Mouse (Mus musculus) embryo, embryonic 11 days (tissue): ENCODE measurements around the gene Abcc9.

ENCODE experiments used
- DNase-seq: peaks from one replicate; pipeline ENCODE4 v3.0.0-alpha.2; 2015

The Abcc9 gene

DNA sequence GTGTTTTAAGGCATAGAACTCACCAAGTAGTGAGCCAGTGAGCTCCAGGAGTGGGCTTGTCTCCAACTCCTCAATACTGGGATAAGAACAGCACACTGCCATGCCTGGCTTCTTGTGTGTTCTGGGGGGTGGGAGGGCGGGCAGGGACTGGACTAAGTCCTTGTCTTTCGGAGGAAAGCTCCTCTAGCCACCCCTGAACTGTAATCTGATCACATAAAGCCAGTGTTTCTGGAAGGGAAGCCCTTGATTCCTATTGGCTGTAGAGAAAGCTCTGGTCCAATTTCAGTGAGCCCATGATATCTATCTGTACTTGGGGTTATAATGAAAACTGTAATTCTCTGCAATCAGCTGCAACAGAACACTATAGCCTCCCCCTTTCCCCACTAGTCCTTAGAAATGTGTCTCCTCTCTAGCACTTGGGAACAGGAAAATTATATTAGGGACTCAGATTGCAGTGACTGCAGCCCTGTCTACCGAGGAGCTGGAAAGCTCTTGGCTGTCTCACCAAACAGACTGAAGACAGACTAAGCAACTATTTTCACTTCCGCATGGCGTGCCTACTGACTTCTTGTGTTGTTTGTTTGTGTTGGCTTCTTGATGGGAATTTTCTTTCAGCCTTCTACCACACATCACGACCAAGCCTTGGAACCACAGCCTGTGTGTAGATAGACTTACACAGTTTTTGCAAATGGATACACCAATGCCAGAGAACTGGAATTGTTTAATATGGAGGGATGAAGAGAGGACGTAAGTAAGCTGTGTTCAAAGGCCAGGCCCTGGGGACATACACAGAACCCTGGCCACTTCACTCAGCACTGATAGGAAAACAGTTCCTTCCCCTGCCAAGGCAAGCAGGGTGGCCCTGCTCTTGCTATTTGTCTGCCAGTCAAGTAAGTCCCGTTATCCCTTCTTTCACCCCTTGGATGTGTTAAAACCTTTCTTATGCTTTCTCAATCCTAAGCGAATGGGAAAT, 92.4 kb downstream of the Abcc9 start:
- peak; percentile 19 for DNase-seq

- no peak for DNase-seq
These were observed 95.0 kb downstream of the Abcc9 start for GRCm38 (mm10) chr6:142607080-142607479.

GRCm38 (mm10) chr6:142602772-142603171, 99.3 kb downstream of the Abcc9 start:
- DNase-seq: no peak

- DNase-seq: no peak
These were observed 123.3 kb downstream of the Abcc9 start for GRCm38 (mm10) chr6:142578831-142579230.

DNA sequence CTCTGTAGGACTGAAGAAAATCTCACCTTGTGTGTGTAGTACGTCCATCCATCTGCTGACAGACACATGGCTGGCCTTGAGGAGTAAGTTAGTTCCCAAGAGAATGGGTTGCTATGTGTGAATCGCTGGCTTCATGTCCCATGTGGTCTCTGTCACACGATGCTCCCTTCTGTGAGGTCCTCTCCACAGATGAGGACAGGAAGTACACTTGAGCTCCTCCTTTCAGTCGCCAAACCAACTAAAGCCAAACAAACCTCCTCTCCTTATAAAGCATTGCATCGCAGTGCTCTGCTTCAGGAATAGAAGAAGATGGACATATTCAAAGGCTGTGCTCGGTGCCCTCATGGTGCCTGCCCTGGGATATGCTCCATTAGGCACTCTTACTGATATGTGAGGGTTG, 124.3 kb downstream of the Abcc9 start:
- DNase-seq: no peak

DNA sequence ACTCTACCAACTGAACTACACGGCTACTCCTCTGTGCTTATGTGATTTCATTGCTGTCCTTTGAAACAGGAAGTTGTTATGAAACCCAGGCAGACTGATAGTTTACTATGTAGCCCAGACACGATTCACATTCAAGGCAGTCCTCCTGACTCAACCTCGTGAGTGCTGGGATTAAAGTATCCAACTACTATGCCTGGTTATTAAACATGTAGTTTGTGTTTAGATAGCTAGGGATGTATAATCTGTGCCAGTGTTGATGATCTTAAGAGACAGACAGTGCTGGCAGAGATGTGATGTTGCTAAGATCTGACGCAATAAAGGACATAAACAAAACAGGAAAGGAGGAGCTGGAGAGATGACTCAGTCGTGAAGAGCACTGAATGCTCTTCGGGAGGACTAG, 129.2 kb downstream of the Abcc9 start:
- no peak for DNase-seq

DNA sequence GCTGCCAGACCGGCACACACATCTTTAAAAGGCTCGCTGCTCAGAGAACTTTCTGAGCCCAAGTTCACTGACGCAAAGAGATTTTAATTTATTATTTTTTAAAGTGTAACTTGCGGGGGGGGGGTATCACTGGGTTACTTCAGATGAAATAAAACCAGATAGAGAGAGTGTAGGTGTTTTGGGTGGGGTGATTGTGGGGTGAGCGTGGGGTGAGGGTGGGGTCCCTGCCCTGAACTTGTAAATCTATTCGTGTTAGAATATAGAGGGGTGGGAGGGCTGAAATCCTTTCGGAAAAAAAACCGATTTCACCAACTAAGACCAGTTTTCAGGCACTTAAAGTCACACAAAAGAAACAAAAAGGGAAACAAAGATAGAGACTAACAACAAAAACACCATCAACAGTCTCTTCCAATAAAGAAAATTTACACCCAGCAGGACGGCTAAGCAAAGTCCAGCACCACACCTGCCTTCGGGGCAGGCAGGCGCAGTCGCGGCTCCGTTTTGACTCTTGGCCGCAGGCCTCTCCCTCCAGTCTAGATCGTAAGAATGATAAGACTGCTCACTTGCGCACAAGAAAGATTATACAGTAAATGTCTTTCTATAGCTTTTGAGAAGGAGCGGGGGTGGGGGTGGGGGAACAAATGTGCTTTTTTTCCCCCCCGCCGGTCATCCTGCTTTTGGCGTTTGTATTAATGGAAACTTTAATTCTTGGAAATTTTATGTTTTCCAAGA, 130.3 kb downstream of the Abcc9 start:
- DNase-seq: peak; percentile 49

DNA sequence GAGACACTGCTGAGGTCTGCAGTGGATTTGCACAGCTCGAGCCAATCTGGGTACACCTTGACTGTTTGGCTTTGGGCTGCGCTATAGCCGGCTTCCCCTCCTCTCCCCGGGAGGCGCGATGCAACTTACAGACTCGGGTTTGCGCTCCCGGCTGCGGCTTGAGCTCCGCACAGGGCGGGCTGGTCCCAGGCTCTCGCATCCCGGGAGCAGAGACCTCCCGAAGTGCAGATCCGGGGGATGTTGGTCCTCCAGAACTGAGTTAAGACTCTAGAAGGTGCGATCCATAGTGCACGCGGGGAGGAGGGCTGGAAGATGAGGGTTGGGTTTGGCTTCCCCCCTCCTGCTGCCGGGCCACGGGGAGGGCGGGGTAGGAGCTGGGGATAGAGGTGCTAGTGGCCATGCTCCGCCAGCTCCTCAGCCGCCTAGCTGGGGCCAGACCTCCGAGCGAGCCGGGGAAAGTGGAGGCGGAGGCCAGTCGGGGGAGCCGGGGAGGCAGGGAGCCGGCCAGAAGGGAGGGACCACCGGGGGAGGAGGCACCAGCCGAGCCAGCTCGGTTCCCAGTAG, 131.0 kb downstream of the Abcc9 start, which contains the start of gene Kcnj8:
Gene Kcnj8, minus strand, starts transcription at position 560 of the 564 bp plus-strand sequence.
- DNase-seq: peak; percentile 77

DNA sequence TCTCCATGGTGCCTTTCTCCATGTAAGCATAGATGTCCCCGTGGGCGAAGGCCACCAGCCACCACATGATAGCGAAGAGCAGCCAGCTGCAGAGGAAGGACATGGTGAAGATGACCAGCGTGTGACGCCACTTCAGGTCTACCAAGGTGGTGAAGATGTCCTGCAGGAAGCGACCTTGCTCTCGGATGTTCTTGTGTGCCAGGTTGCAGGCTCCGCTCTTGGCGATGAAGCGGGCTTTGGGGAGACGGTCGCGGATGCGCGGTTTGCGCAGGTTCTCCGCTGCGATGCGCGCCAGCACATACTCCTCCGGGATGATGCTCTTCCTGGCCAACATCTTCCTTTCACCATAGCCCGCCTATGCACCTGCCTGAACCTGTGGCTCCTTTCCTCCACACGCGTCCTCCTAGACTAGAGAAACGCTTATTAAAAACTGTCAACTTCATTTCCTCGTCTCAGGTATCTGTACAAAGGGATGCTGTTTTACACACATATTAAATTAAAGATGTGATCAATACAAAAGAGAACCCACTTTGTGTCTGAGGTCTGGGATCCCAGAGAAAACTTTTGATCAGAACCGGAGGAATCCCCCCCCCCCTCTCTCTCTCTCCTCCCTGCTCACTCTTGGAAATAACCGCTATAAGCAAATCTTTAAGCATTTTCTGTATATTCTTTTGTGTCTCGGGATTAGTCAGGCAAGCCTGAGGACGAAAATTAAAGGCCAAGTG, 131.9 kb downstream of the Abcc9 start:
- DNase-seq: peak; percentile 42

DNA sequence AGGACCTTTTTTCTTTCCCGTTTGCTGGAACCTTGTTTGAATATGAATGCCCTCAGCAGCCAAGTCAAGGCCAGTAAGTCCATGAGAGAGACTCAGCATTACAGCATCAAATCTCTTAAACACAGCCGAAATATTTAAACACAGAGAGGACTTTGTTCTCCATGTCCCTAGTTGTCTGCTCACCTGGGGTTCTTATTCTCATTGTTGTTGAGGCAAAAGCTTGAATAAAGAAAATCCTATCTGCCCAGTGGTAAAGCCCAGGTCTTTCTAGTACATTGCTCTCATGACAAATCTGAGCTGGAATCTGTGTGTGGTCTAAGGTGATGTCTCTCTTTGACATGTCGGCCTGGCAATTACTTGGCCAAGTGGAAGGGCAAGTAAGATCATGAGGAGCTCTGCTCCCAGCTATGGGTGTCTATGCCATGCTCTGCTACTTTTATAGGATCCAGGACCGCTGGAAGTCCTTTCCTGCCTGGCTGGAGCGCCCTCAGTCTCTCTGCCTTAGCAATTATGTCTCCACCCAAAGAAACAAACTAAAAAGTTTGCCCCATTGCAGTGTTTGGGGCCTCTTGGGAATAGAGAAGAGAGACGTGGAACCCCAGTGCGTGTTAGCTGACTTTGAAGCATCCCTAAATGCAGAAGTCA, 133.3 kb downstream of the Abcc9 start:
- DNase-seq: no peak

GRCm38 (mm10) chr6:142567452-142567851, 134.7 kb downstream of the Abcc9 start:
- DNase-seq: peak; percentile 37

DNA sequence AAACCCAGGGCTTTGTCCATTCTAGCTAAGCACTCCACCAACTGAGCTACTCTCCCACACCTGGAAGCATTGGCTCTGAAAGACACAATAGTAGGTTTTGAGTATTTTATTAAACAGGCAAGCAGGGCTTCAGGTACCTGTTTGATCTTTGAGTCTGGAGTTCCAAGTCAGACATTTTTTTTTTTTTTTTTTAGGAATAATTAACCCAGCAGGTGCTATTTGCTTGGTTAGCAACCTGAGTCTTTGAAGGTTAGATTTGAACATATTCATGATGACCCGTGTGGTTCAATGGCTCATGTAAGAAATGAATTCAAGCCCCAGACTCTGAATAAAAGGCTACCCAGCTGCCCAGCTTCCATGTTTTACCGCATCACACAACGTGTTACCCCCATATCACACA, 137.4 kb downstream of the Abcc9 start:
- no peak for DNase-seq

DNA sequence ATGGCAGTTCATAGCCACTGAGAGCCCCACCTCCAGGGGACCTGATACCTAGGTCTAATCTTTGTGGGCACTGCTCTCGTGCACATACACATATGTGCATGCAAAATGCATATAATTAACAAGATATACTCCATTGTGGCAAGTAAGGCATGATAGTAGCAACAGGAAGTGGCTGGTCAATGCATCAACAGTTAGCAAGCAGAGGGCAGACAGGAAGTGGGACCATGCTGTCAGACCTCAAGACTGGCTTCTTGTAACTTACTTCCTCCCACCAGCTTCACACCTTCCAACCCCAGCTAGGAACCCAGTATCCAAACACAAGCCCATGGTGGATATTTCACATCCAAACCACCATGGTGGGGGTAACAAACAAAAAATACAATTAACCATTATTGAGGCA, 141.0 kb downstream of the Abcc9 start:
- no peak for DNase-seq

DNA sequence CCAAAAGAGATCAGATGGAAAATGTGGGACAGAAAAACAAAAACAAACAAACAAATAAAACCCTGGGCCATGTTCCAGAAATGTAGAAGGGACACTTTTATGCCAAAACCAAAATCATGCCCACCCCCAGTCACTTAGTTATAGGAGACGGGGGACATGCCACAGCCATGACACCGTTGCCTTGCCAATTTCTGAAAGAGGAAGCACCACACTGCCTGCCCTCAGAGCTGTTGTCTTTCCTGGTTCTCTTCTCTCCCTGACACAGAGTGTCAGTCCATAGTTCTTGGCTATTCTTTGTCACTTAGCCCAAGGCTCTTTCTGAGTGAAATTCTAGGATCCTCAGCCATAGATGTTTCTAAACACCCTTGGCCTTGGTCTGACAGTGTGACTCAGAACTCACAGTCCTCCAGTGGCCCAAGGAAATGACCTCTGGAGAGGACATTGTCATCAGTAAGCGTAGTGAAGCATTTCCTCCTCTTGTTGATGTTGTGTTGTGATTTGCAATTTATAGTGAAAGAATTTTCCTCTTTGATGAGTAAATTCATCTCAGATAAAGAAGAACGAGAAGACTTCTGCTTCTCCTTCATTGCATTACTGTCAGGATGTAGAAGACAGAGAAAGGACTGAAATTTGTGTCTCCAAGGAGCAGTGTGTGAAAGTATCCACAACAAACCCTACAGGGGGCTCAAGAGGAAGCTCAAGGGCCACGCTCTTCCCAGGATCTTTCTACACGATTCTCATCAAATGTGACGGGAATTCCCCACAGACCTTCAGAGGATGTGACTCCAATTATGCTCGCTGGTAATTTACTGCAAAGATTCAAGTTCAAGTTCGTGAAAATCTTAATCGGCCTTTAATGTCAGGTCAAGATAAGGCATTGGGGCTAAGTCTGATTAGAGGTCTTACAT, 143.1 kb downstream of the Abcc9 start:
- no peak for DNase-seq

DNA sequence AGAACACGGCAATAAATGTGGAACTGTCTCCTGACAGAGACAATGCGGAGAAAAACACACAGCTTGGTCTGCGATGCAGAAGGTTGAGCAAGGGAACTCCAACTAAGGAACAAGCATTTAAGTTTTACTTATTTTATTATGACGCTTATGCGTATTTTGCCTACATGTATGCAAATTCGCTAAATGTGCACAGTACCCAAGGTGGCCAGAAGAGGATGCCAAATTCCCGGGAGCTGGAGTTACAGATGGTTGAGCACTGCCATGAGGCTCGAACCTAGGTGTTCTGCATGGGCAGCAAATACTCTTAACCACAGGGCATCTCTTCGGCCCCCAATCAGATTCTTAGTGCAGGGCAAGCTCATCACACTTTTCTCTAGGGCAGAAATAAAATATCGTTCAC, 144.0 kb downstream of the Abcc9 start:
- DNase-seq: no peak

- DNase-seq: no peak
These were observed 146.1 kb downstream of the Abcc9 start for GRCm38 (mm10) chr6:142555988-142556387.

DNA sequence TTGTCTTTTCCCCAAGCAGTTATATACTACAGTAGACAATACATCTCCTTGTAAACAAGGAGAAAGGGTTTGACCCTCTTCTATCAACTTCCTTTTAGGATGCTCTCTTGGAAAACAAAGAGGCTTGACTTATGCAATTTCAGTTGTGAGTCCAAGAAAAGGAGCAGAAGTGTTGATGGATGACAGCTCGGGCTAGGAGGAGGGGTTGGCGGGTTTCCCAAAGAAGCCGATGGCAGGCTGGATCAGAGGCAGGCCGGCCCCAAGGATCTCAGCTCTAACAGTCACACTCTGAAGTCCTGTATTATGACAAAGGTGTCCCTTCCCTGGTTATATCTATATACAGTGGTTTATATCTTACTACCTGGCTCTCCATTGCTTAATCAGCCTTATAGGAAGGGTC, 150.6 kb downstream of the Abcc9 start:
- no peak for DNase-seq

- no peak for DNase-seq
These were observed 151.2 kb downstream of the Abcc9 start for GRCm38 (mm10) chr6:142550871-142551270.

DNA sequence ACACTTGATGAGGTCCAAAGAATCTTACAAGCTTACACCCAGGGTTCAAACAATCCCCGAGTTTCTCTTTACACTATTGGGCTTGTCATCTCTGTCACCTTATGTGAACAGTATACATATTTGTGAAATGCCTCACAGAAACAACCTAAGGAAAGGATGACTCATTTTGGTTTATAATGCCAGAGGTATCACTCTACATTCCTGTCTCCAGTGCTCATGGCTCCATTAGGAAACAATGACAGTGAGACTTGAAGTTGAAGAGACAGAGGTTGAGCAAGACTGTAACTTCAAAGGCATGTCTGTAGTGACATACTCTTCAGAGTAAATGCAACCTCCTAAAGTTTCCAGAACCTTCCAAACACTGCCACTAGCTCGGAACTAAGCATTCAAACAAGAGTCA, 153.7 kb downstream of the Abcc9 start:
- no peak for DNase-seq

- peak; percentile 40 for DNase-seq
These were observed 157.0 kb downstream of the Abcc9 start for GRCm38 (mm10) chr6:142545132-142545531.

DNA sequence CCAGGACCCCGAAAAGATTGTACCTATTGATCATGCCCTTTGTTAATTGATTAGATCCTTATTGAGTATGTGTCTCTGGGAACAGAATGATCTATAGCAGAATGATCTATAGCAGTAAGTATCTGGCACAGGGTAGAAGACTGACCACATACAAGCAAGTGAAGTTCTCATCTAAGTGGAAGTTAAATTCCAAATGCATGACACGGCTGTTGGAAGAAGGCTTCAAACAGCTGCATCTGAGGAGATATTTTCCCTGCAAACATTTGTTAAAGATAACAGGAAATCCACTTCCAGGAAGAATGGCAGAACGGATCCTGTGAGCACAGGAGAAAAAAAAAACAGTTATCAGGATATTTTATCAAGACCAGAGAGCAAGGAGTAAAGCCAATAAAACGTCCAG, 158.5 kb downstream of the Abcc9 start:
- DNase-seq: no peak
